Mouse (Mus musculus): ENCODE measurements around the gene Hoxa7. TPM values are rescaled to one million over a fixed set of nuclear protein-coding genes. Genes with fewer than 3 reads are reported as not detected.

Gene Hoxa7
- polyA plus RNA-seq, 1 experiment from 2014 or later: 90.8 TPM

DNA sequence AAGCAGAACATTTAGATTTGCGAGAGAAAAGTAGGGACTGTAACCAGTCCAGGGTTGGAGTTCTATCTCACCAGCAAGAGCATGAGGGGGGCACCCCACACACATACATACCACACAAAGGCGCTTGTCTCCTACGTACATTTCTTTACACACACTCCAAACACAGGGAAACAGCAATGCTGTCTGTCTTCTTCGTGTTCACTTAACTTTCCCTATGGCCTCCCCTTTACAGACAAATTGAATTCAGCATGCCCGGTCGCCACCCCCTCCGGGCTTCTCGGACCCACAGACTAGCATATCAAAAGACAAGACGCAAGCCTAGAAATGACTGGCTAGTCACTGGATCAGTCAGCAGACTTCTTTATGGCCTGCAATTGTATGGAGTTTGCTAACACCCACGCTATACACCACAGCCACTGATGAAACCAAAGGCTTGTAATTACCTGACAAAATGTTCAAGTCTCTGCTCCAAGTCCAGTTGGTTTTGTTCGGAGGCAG is 41.4 kb downstream of the Hoxa7 start:
- no peaks in the 10 kb centered on the region for H3K9me3 ChIP-seq (ENCODE audit: control insufficient read depth, low read length)
- H3K4me2 ChIP-seq (ENCODE audit: low read depth, low read length): peak overlapping the region; percentile 90
- H3K27ac ChIP-seq (ENCODE audit: low read depth, low read length): peak overlapping the region; percentile 87
- ATAC-seq (ENCODE audit: low read depth): no peak
- H3K4me3 ChIP-seq (ENCODE audit: low read depth, low read length): peak overlapping the region; percentile 38
- H3K4me1 ChIP-seq (ENCODE audit: control insufficient read depth, insufficient read depth, low read length): peaks cover 75% of the 10 kb centered on the region
- H3K36me3 ChIP-seq (ENCODE audit: control insufficient read depth, insufficient read depth, low read length): peaks cover 8% of the 10 kb centered on the region; the same call in 1 of the 2 replicates
- H3K9ac ChIP-seq (replicated peaks; ENCODE audit: low read depth, low read length): peak overlapping the region; percentile 76
- H3K27me3 ChIP-seq (ENCODE audit: control insufficient read depth, insufficient read depth, low read length): no peaks in the 10 kb centered on the region
- WGBS: 8% methylated on average over 11 of the region's 11 CpGs

DNA sequence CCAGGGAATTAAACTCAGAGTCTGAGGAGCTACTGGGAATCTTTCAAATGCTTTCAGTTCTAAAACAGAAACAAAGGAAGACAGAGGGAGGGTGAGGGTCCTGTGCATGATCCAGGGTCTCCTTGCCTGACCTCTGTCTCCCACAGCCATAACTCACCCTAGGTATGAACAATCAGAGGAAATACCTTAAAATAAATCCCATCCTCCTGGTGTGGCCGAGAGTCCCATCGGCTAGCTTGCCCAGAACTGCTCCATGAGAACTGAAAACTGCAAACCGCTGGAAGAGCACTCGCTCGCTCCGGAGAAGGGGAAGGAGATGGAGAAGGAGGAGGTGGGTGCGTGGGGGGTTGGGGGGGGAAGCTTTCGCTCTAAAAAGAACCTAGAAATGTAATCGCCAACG is 42.0 kb downstream of the Hoxa7 start:
- H3K9ac ChIP-seq (replicated peaks; ENCODE audit: low read depth, low read length): peak overlapping the region; percentile 76
- H3K4me3 ChIP-seq (ENCODE audit: low read depth, low read length): peak overlapping the region; percentile 38
- no peak for ATAC-seq (ENCODE audit: low read depth)
- no peaks in the 10 kb centered on the region for H3K9me3 ChIP-seq (ENCODE audit: control insufficient read depth, low read length)
- H3K27me3 ChIP-seq (ENCODE audit: control insufficient read depth, insufficient read depth, low read length): no peaks in the 10 kb centered on the region
- H3K4me1 ChIP-seq (ENCODE audit: control insufficient read depth, insufficient read depth, low read length): peaks cover 74% of the 10 kb centered on the region
- H3K36me3 ChIP-seq (ENCODE audit: control insufficient read depth, insufficient read depth, low read length): peaks cover 8% of the 10 kb centered on the region; the same call in 1 of the 2 replicates
- WGBS: 3% methylated on average over 10 of the region's 10 CpGs
- peak overlapping the region; percentile 90 for H3K4me2 ChIP-seq (ENCODE audit: low read depth, low read length)
- peak overlapping the region; percentile 87 for H3K27ac ChIP-seq (ENCODE audit: low read depth, low read length)

DNA sequence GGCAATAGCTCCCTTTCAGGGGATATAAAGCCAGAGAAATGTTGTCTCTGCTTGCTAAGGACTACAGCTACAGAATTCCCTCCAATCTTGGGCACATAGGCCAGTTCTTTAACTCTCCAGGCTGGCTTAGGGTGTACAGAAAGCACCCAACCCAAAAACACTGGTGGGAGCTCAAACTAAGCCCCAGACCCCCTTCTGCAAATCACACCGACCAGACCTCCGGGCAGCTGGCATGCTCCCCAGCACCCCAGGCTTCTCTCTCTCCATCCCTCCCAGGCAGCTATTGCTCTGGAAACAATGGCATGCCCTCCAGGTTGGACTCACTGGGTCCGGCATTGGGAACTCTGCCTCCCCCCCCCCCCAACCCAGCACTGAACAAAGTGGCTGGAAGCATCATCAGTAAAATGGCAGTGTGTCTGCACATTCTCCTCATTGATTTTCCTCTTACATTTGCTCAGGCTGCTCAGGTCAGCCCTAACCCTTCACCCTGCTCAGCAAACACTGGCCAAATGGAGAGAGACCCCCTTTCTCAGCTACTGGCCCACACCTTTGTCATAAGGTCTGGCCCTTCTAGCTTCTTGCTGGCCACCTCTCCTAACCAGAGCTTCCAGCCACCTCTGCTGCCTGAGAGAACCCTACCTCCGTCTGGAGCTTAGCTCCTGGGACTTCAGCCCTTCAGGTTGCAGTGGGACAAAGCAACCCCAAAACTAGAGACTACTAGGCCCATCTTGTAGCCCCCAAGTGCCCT is 42.6 kb downstream of the Hoxa7 start:
- Histone ChIP-seq H3K9me3 (ENCODE audit: control insufficient read depth, low read length) (no peaks in the 10 kb centered on the region), H3K27ac (ENCODE audit: low read depth, low read length) (peak overlapping the region; percentile 87), H3K27me3 (ENCODE audit: control insufficient read depth, insufficient read depth, low read length) (no peaks in the 10 kb centered on the region), H3K9ac (replicated peaks; ENCODE audit: low read depth, low read length) (peak overlapping the region; percentile 76), H3K36me3 (ENCODE audit: control insufficient read depth, insufficient read depth, low read length) (peaks cover 8% of the 10 kb centered on the region; the same call in 1 of the 2 replicates), H3K4me2 (ENCODE audit: low read depth, low read length) (peak overlapping the region; percentile 90), H3K4me3 (ENCODE audit: low read depth, low read length) (peak overlapping the region; percentile 38), H3K4me1 (ENCODE audit: control insufficient read depth, insufficient read depth, low read length) (peaks cover 68% of the 10 kb centered on the region)
- ATAC-seq (ENCODE audit: low read depth): no peak
- WGBS: 3% methylated on average over 4 of the region's 4 CpGs

DNA sequence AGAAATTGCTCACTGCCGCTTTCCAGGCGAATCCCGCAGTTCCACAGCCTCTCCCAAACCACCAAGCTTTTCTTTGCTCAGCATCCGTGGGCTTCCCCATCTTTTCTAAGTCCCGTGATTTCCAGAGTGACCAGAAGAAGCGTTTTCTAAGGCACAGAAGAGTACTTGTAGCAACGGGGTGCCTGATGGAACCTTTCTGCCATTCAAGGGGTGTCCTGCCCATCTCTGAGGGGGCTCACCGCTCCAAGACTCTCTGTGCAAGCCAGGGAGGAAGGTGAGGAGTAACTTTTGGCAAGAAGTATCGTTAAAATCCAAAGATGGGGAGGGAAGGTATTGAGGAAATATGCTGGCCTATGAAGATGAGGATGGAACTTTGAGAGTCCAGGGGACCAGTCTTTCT is 43.8 kb downstream of the Hoxa7 start:
- peak overlapping the region; percentile 38 for H3K4me3 ChIP-seq (ENCODE audit: low read depth, low read length)
- peaks cover 4% of the 10 kb centered on the region; the same call in 1 of the 2 replicates for H3K36me3 ChIP-seq (ENCODE audit: control insufficient read depth, insufficient read depth, low read length)
- no peaks in the 10 kb centered on the region for H3K27me3 ChIP-seq (ENCODE audit: control insufficient read depth, insufficient read depth, low read length)
- peak overlapping the region; percentile 76 for H3K9ac ChIP-seq (replicated peaks; ENCODE audit: low read depth, low read length)
- H3K9me3 ChIP-seq (ENCODE audit: control insufficient read depth, low read length): no peaks in the 10 kb centered on the region
- no peak for ATAC-seq (ENCODE audit: low read depth)
- H3K4me1 ChIP-seq (ENCODE audit: control insufficient read depth, insufficient read depth, low read length): peaks cover 74% of the 10 kb centered on the region
- peak overlapping the region; percentile 87 for H3K27ac ChIP-seq (ENCODE audit: low read depth, low read length)
- WGBS: 9% methylated on average over 9 of the region's 9 CpGs
- H3K4me2 ChIP-seq (ENCODE audit: low read depth, low read length): peak overlapping the region; percentile 90

DNA sequence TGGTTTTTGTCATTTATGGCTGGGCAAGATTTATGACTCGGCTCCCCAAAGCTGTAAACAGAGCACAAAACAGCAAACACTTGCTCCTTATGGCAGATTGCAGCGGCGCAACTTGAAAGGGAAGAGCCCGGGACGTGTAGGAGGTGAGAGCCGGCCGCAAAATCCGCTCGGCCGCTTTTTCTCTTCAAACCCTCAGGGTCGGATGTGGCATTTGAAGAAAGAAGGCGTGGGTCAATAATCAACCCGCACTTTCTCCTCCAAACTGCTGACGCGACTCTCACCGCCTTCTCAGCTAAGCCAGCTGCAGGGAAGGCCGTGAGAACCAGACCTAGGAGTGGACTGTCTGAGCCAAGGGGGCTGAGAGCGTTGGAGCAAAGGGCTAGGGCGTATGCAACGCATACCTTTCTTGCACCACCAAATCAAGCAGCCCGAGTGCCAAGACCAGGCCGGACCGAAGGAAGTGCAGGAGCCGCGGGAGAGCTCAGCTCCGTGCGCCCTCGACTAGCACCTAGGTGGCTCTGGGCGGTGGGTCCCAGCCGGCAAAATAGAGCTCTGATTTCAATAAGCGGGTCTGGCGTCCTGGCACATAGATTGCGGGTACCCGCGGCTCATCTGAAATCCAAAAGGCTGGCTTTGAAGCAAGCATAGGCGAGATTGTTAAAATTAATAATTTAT is 44.5 kb downstream of the Hoxa7 start, which contains the start of gene 5730596B20Rik:
TSS of gene 5730596B20Rik (plus strand) at position 438 of the 675 bp plus-strand sequence.
- Histone ChIP-seq H3K27me3 (ENCODE audit: control insufficient read depth, insufficient read depth, low read length) (no peaks in the 10 kb centered on the region), H3K4me2 (ENCODE audit: low read depth, low read length) (peak within 1 kb of the TSS; percentile 90), H3K9me3 (ENCODE audit: control insufficient read depth, low read length) (no peaks in the 10 kb centered on the region), H3K27ac (ENCODE audit: low read depth, low read length) (peak within 1 kb of the TSS; percentile 87), H3K4me1 (ENCODE audit: control insufficient read depth, insufficient read depth, low read length) (peaks cover 78% of the 10 kb centered on the region), H3K4me3 (ENCODE audit: low read depth, low read length) (peak within 1 kb of the TSS; percentile 38), H3K9ac (replicated peaks; ENCODE audit: low read depth, low read length) (peak within 1 kb of the TSS; percentile 76), H3K36me3 (ENCODE audit: control insufficient read depth, insufficient read depth, low read length) (peaks cover 4% of the 10 kb centered on the region; the same call in 1 of the 2 replicates)
- 4% methylated on average over 36 of the region's 36 CpGs for WGBS
- ATAC-seq (ENCODE audit: low read depth): peak; percentile 24; the same call in 1 of the 2 replicates

DNA sequence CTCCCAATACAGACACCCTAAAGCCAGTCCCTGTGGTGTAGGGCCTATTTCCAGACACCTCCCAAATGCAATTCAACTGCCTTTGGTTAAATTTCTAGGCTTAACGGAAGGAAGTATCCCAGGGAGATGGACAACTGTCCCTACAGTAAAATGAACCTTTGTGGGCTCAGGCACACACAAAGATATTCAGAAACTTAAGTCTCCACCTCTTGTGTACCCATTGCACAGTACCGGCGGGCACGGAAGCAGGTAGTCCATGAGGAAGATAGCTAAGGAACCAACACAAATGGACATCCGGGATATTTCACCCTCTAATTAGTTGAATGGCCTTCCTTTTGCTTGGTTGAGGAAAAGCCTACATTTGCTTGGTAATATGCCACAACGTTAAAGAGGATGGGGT is 45.3 kb downstream of the Hoxa7 start:
- H3K4me2 ChIP-seq (ENCODE audit: low read depth, low read length): peak overlapping the region; percentile 90
- WGBS: 2% methylated on average over 6 of the region's 6 CpGs
- H3K27ac ChIP-seq (ENCODE audit: low read depth, low read length): peak overlapping the region; percentile 87
- H3K9ac ChIP-seq (replicated peaks; ENCODE audit: low read depth, low read length): peak overlapping the region; percentile 76
- H3K9me3 ChIP-seq (ENCODE audit: control insufficient read depth, low read length): no peaks in the 10 kb centered on the region
- H3K4me1 ChIP-seq (ENCODE audit: control insufficient read depth, insufficient read depth, low read length): peaks cover 80% of the 10 kb centered on the region
- H3K4me3 ChIP-seq (ENCODE audit: low read depth, low read length): peak overlapping the region; percentile 38
- H3K36me3 ChIP-seq (ENCODE audit: control insufficient read depth, insufficient read depth, low read length): peaks cover 4% of the 10 kb centered on the region; the same call in 1 of the 2 replicates
- ATAC-seq (ENCODE audit: low read depth): no peak
- H3K27me3 ChIP-seq (ENCODE audit: control insufficient read depth, insufficient read depth, low read length): no peaks in the 10 kb centered on the region

DNA sequence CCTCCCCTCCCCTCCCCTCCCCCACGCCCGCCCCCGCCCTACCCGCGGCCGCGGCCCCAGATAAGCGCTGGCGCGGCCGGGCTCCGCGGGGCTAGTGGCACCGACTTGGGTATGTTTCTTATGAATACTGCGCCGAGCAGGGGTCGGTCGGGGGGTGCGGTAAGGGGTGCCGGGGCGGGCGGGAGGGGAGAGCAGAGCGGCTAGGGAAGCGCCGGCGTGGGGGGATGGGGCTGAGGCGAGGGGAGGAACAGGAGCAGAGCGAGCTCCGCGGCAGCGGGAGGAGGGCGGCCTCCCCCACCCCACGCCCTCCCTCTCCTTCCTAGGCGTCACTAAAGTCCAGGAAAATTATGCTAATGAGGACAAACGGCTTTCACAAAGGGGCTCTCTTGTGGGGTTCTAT is 45.8 kb downstream of the Hoxa7 start:
- H3K4me1 ChIP-seq (ENCODE audit: control insufficient read depth, insufficient read depth, low read length): peaks cover 84% of the 10 kb centered on the region
- H3K9me3 ChIP-seq (ENCODE audit: control insufficient read depth, low read length): no peaks in the 10 kb centered on the region
- peak overlapping the region; percentile 38 for H3K4me3 ChIP-seq (ENCODE audit: low read depth, low read length)
- peak overlapping the region; percentile 90 for H3K4me2 ChIP-seq (ENCODE audit: low read depth, low read length)
- H3K36me3 ChIP-seq (ENCODE audit: control insufficient read depth, insufficient read depth, low read length): peaks cover under 1% of the 10 kb centered on the region; the same call in 1 of the 2 replicates
- WGBS: 2% methylated on average over 19 of the region's 35 CpGs
- peak; percentile 9; the same call in 1 of the 2 replicates for ATAC-seq (ENCODE audit: low read depth)
- H3K27me3 ChIP-seq (ENCODE audit: control insufficient read depth, insufficient read depth, low read length): no peaks in the 10 kb centered on the region
- H3K9ac ChIP-seq (replicated peaks; ENCODE audit: low read depth, low read length): peak overlapping the region; percentile 76
- H3K27ac ChIP-seq (ENCODE audit: low read depth, low read length): peak overlapping the region; percentile 87

DNA sequence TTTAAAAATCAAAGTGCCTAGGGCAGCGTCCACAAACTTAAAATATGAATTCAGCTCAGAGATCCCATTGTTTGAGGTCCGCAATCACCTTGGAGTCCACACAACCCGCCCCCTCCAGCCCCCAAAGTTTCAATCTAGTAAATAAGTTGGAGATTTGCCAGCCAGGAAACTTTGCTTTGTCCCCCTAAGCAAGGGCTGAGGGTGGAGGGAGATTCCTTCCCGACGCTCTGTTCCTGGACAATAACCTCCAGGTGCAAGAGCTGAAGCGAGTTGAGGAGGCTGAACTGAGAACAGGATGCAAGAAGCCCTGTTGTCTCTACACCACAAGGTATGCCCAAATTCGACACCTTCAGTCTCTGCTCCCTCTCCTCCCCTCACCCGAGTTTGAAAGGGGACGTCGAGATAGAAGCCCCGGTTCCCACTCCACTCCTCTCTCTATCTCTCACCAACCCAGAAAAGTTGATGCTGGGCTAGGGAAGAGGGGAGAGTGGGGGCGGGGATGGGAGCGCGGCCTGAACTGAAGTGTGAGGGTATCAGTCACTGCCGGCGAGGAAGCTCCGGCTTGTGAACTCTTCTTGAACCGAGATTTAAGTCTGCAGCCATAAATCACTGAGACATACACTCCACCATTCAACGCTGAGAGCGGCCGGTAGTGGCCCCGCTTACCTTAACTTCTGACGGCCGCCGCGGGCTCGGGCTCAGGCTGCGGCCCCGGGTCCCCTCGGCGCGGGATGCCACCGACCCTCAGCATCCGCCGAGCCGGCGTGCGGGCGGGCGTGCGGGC is 46.5 kb downstream of the Hoxa7 start:
- Histone ChIP-seq H3K27ac (ENCODE audit: low read depth, low read length) (peak overlapping the region; percentile 87), H3K4me2 (ENCODE audit: low read depth, low read length) (peak overlapping the region; percentile 90), H3K4me1 (ENCODE audit: control insufficient read depth, insufficient read depth, low read length) (peaks cover 84% of the 10 kb centered on the region), H3K27me3 (ENCODE audit: control insufficient read depth, insufficient read depth, low read length) (no peaks in the 10 kb centered on the region), H3K9ac (replicated peaks; ENCODE audit: low read depth, low read length) (peak overlapping the region; percentile 76), H3K36me3 (ENCODE audit: control insufficient read depth, insufficient read depth, low read length) (no peaks in the 10 kb centered on the region; the same call in 1 of the 2 replicates), H3K4me3 (ENCODE audit: low read depth, low read length) (peak overlapping the region; percentile 38), H3K9me3 (ENCODE audit: control insufficient read depth, low read length) (no peaks in the 10 kb centered on the region)
- peak; percentile 13; the same call in 1 of the 2 replicates for ATAC-seq (ENCODE audit: low read depth)
- WGBS: 2% methylated on average over 41 of the region's 41 CpGs
